Mouse (Mus musculus): ENCODE results near the gene Cox8b. TPM values are rescaled to one million over a fixed set of nuclear protein-coding genes. Genes with fewer than 3 reads are reported as not detected.

Gene Cox8b
- polyA plus RNA-seq, 1 experiment from 2014 or later, result not detected

- ATAC-seq, result peak; percentile 93
- Histone ChIP-seq H3K36me3 (ENCODE audit: control insufficient read depth, insufficient read depth) (no peaks in the 10 kb centered on the region), H3K9ac (replicated peaks; ENCODE audit: low read depth, low read length) (peak within 1 kb of the TSS; percentile 55), H3K27me3 (replicated peaks; ENCODE audit: control insufficient read depth, insufficient read depth, low read length) (no peaks in the 10 kb centered on the region), H3K4me1 (replicated peaks; ENCODE audit: control insufficient read depth, insufficient read depth, low read length) (peaks cover 11% of the 10 kb centered on the region), H3K9me3 (ENCODE audit: control insufficient read depth, low read length) (no peaks in the 10 kb centered on the region), H3K4me2 (ENCODE audit: low read length) (peak within 1 kb of the TSS; percentile 65), H3K4me3 (replicated peaks; ENCODE audit: low read length) (peak within 1 kb of the TSS; percentile 54), H3K27ac (ENCODE audit: low read length) (no peak within 1 kb of the TSS; the same call in 1 of the 2 replicates)
- 3% methylated on average over 33 of the region's 33 CpGs for WGBS
Measured at GRCm38 (mm10) chr7:140941222-140942051, 41.2 kb upstream of the Cox8b start, which contains the start of gene Pgghg. TSS of gene Pgghg (plus strand) at chr7:140941391.

GRCm38 (mm10) chr7:140939669-140940171, 39.5 kb upstream of the Cox8b start:
- no peaks in the 10 kb centered on the region for H3K9me3 ChIP-seq (ENCODE audit: control insufficient read depth, low read length)
- H3K27ac ChIP-seq (ENCODE audit: low read length), result no peak overlapping the region
- H3K36me3 ChIP-seq (ENCODE audit: control insufficient read depth, insufficient read depth), result no peaks in the 10 kb centered on the region
- peaks cover 11% of the 10 kb centered on the region for H3K4me1 ChIP-seq (replicated peaks; ENCODE audit: control insufficient read depth, insufficient read depth, low read length)
- no peaks in the 10 kb centered on the region for H3K27me3 ChIP-seq (replicated peaks; ENCODE audit: control insufficient read depth, insufficient read depth, low read length)
- WGBS, result 23% methylated on average over 5 of the region's 8 CpGs
- no peak overlapping the region for H3K4me2 ChIP-seq (ENCODE audit: low read length)
- no peak overlapping the region for H3K4me3 ChIP-seq (replicated peaks; ENCODE audit: low read length)
- no peak for ATAC-seq
- no peak overlapping the region for H3K9ac ChIP-seq (replicated peaks; ENCODE audit: low read depth, low read length)

- Histone ChIP-seq H3K9me3 (ENCODE audit: control insufficient read depth, low read length) (no peaks in the 10 kb centered on the region), H3K27ac (ENCODE audit: low read length) (no peak overlapping the region), H3K4me1 (replicated peaks; ENCODE audit: control insufficient read depth, insufficient read depth, low read length) (peaks cover 11% of the 10 kb centered on the region), H3K36me3 (ENCODE audit: control insufficient read depth, insufficient read depth) (no peaks in the 10 kb centered on the region), H3K9ac (replicated peaks; ENCODE audit: low read depth, low read length) (no peak overlapping the region), H3K27me3 (replicated peaks; ENCODE audit: control insufficient read depth, insufficient read depth, low read length) (no peaks in the 10 kb centered on the region), H3K4me2 (ENCODE audit: low read length) (no peak overlapping the region), H3K4me3 (replicated peaks; ENCODE audit: low read length) (no peak overlapping the region)
- ATAC-seq, result no peak
- WGBS, result 21% methylated on average over 2 of the region's 2 CpGs
Measured at GRCm38 (mm10) chr7:140938896-140939295, 38.6 kb upstream of the Cox8b start.

GRCm38 (mm10) chr7:140938436-140938835, 38.2 kb upstream of the Cox8b start:
- H3K36me3 ChIP-seq (ENCODE audit: control insufficient read depth, insufficient read depth), result no peaks in the 10 kb centered on the region
- no peak overlapping the region for H3K27ac ChIP-seq (ENCODE audit: low read length)
- no peak overlapping the region for H3K9ac ChIP-seq (replicated peaks; ENCODE audit: low read depth, low read length)
- no peak for ATAC-seq
- no peaks in the 10 kb centered on the region for H3K27me3 ChIP-seq (replicated peaks; ENCODE audit: control insufficient read depth, insufficient read depth, low read length)
- no peaks in the 10 kb centered on the region for H3K9me3 ChIP-seq (ENCODE audit: control insufficient read depth, low read length)
- H3K4me3 ChIP-seq (replicated peaks; ENCODE audit: low read length), result no peak overlapping the region
- WGBS, result 50% methylated on average over 3 of the region's 3 CpGs
- H3K4me2 ChIP-seq (ENCODE audit: low read length), result no peak overlapping the region
- peaks cover 11% of the 10 kb centered on the region for H3K4me1 ChIP-seq (replicated peaks; ENCODE audit: control insufficient read depth, insufficient read depth, low read length)

GRCm38 (mm10) chr7:140927181-140927580, 26.9 kb upstream of the Cox8b start:
- no peak for ATAC-seq
- Histone ChIP-seq H3K4me3 (replicated peaks; ENCODE audit: low read length) (no peak overlapping the region), H3K36me3 (ENCODE audit: control insufficient read depth, insufficient read depth) (no peaks in the 10 kb centered on the region), H3K4me1 (replicated peaks; ENCODE audit: control insufficient read depth, insufficient read depth, low read length) (peaks cover 13% of the 10 kb centered on the region), H3K9ac (replicated peaks; ENCODE audit: low read depth, low read length) (no peak overlapping the region), H3K9me3 (ENCODE audit: control insufficient read depth, low read length) (no peaks in the 10 kb centered on the region), H3K4me2 (ENCODE audit: low read length) (no peak overlapping the region), H3K27ac (ENCODE audit: low read length) (no peak overlapping the region), H3K27me3 (replicated peaks; ENCODE audit: control insufficient read depth, insufficient read depth, low read length) (peaks cover 23% of the 10 kb centered on the region)
- 92% methylated on average over 6 of the region's 6 CpGs for WGBS

GRCm38 (mm10) chr7:140923070-140923775, 23.0 kb upstream of the Cox8b start:
- Histone ChIP-seq H3K4me3 (replicated peaks; ENCODE audit: low read length) (peak overlapping the region; percentile 48), H3K9me3 (ENCODE audit: control insufficient read depth, low read length) (no peaks in the 10 kb centered on the region), H3K27ac (ENCODE audit: low read length) (no peak overlapping the region), H3K27me3 (replicated peaks; ENCODE audit: control insufficient read depth, insufficient read depth, low read length) (peaks cover 49% of the 10 kb centered on the region), H3K9ac (replicated peaks; ENCODE audit: low read depth, low read length) (peak overlapping the region; percentile 39), H3K4me1 (replicated peaks; ENCODE audit: control insufficient read depth, insufficient read depth, low read length) (peaks cover 16% of the 10 kb centered on the region), H3K36me3 (ENCODE audit: control insufficient read depth, insufficient read depth) (no peaks in the 10 kb centered on the region), H3K4me2 (ENCODE audit: low read length) (peak overlapping the region; percentile 92)
- peak; percentile 38 for ATAC-seq
- WGBS, result 21% methylated on average over 30 of the region's 30 CpGs

- peak; percentile 62 for ATAC-seq
- under 1% methylated on average over 49 of the region's 49 CpGs for WGBS
- Histone ChIP-seq H3K9me3 (ENCODE audit: control insufficient read depth, low read length) (no peaks in the 10 kb centered on the region), H3K4me2 (ENCODE audit: low read length) (peak overlapping the region; percentile 92), H3K4me3 (replicated peaks; ENCODE audit: low read length) (peak overlapping the region; percentile 48), H3K9ac (replicated peaks; ENCODE audit: low read depth, low read length) (peak overlapping the region; percentile 39), H3K27ac (ENCODE audit: low read length) (no peak overlapping the region), H3K4me1 (replicated peaks; ENCODE audit: control insufficient read depth, insufficient read depth, low read length) (peaks cover 16% of the 10 kb centered on the region), H3K27me3 (replicated peaks; ENCODE audit: control insufficient read depth, insufficient read depth, low read length) (peaks cover 49% of the 10 kb centered on the region), H3K36me3 (ENCODE audit: control insufficient read depth, insufficient read depth) (no peaks in the 10 kb centered on the region)
Measured at GRCm38 (mm10) chr7:140922398-140923069, 22.3 kb upstream of the Cox8b start.

GRCm38 (mm10) chr7:140921225-140921975, 21.2 kb upstream of the Cox8b start:
- Histone ChIP-seq H3K4me3 (replicated peaks; ENCODE audit: low read length) (no peak overlapping the region), H3K9ac (replicated peaks; ENCODE audit: low read depth, low read length) (no peak overlapping the region), H3K36me3 (ENCODE audit: control insufficient read depth, insufficient read depth) (no peaks in the 10 kb centered on the region), H3K27ac (ENCODE audit: low read length) (no peak overlapping the region), H3K4me1 (replicated peaks; ENCODE audit: control insufficient read depth, insufficient read depth, low read length) (peaks cover 16% of the 10 kb centered on the region), H3K9me3 (ENCODE audit: control insufficient read depth, low read length) (no peaks in the 10 kb centered on the region), H3K27me3 (replicated peaks; ENCODE audit: control insufficient read depth, insufficient read depth, low read length) (peaks cover 49% of the 10 kb centered on the region), H3K4me2 (ENCODE audit: low read length) (no peak overlapping the region)
- no peak for ATAC-seq
- WGBS, result 29% methylated on average over 22 of the region's 22 CpGs

All from forebrain, embryonic 16.5 days (tissue).